ENCODE assay signal across 7 mouse cellular contexts in the genomic region with DNA sequence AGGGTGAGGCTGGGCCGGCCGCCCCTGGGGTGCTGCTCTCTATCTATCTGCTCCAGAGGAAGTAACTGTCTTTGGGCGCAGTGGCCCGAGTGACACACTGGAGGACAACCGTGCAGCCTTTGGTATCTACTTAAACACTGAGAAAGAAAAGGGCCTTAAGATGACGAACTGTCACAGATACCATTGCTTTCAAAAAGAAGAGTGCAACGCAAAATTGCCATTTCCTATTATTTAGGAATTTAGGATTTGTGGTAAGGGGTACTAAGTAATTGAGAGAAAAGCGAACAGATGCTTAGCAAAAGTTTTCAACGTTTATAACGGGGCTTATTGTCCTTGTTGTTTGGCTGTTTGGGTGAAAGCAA.
DNase-seq lines count a peak whose midpoint lies in the region; ATAC-seq and TF ChIP-seq lines count a peak whose summit lies in the region.

No protein-coding gene starts in this region.

- ATAC-seq in neural tube, embryonic 11.5 days (ENCODE audit: insufficient read depth, low FRiP score, low TSS enrichment) = peak; percentile 70
- ATAC-seq in embryonic facial prominence, embryonic 14.5 days (ENCODE audit: low read depth) = peak; percentile 16; the same call in 1 of the 2 replicates
- peak; percentile 30 for ATAC-seq in limb, embryonic 13.5 days (ENCODE audit: low FRiP score, low read depth)

- no peaks in the 10 kb centered on the region for H3K36me3 ChIP-seq in neural tube, embryonic 11.5 days (ENCODE audit: control insufficient read depth, insufficient read depth, low read length)
- no peaks in the 10 kb centered on the region for H3K36me3 ChIP-seq in embryonic facial prominence, embryonic 14.5 days (ENCODE audit: control insufficient read depth, insufficient read depth, low read length)
- no peaks in the 10 kb centered on the region for H3K36me3 ChIP-seq in limb, embryonic 13.5 days

- no peak for TF ChIP-seq CTCF in olfactory bulb, adult 2 months (IDR thresholded peaks at IDR 0.05; ENCODE audit: insufficient read depth, low read depth, low read length)

- peak overlapping the region; percentile 62 for H3K4me3 ChIP-seq in neural tube, embryonic 11.5 days (ENCODE audit: low read depth, low read length)
- peak overlapping the region; percentile 76 for H3K4me3 ChIP-seq in embryonic facial prominence, embryonic 14.5 days (ENCODE audit: low read depth, low read length)
- peak overlapping the region; percentile 70 for H3K4me3 ChIP-seq in limb, embryonic 13.5 days
- H3K4me3 ChIP-seq in olfactory bulb, adult 2 months (ENCODE audit: insufficient read depth, low read depth, low read length) = peak overlapping the region; percentile 99

- TF ChIP-seq POLR2A in olfactory bulb, adult 2 months (IDR thresholded peaks at IDR 0.05; ENCODE audit: insufficient read depth, low read depth, low read length) = no peak

- H3K9me3 ChIP-seq in neural tube, embryonic 11.5 days (ENCODE audit: control insufficient read depth, low read length) = no peaks in the 10 kb centered on the region
- no peaks in the 10 kb centered on the region for H3K9me3 ChIP-seq in embryonic facial prominence, embryonic 14.5 days (ENCODE audit: control insufficient read depth, low read length)
- H3K9me3 ChIP-seq in limb, embryonic 13.5 days = no peaks in the 10 kb centered on the region

- H3K27ac ChIP-seq in neural tube, embryonic 11.5 days (ENCODE audit: low read depth, low read length) = peak overlapping the region; percentile 83; the same call in 1 of the 2 replicates
- H3K27ac ChIP-seq in embryonic facial prominence, embryonic 14.5 days (replicated peaks; ENCODE audit: low read depth, low read length) = peak overlapping the region; percentile 67
- H3K27ac ChIP-seq in limb, embryonic 13.5 days = no peak overlapping the region
- peak overlapping the region; percentile 99 for H3K27ac ChIP-seq in olfactory bulb, adult 2 months (ENCODE audit: insufficient read depth, low read depth, low read length)

- WGBS in neural tube, embryonic 11.5 days = 11% methylated on average over 10 of the region's 10 CpGs
- 10% methylated on average over 9 of the region's 10 CpGs for WGBS in embryonic facial prominence, embryonic 14.5 days
- 12% methylated on average over 10 of the region's 10 CpGs for WGBS in limb, embryonic 13.5 days
- 3% methylated on average over 10 of the region's 10 CpGs for WGBS in olfactory bulb, adult 2 months

- H3K27me3 ChIP-seq in neural tube, embryonic 11.5 days (ENCODE audit: control insufficient read depth, insufficient read depth, low read length) = no peaks in the 10 kb centered on the region
- H3K27me3 ChIP-seq in embryonic facial prominence, embryonic 14.5 days (replicated peaks; ENCODE audit: control insufficient read depth, insufficient read depth, low read length) = peaks cover 13% of the 10 kb centered on the region
- H3K27me3 ChIP-seq in limb, embryonic 13.5 days = peaks cover 43% of the 10 kb centered on the region

- peak overlapping the region; percentile 82 for H3K9ac ChIP-seq in neural tube, embryonic 11.5 days (ENCODE audit: low read length)
- H3K9ac ChIP-seq in embryonic facial prominence, embryonic 14.5 days (ENCODE audit: low read depth, low read length) = peak overlapping the region; percentile 85
- peak overlapping the region; percentile 78 for H3K9ac ChIP-seq in limb, embryonic 13.5 days

- DNase-seq in neural tube, embryonic 11.5 days (ENCODE audit: low spot score) = no peak
- no peak for DNase-seq in neural tube, embryonic 10.5 days (ENCODE audit: extremely low spot score, low spot score)
- DNase-seq in embryonic facial prominence, embryonic 14.5 days (ENCODE audit: low spot score) = no peak
- DNase-seq in adrenal gland, adult 2 months = no peak
- no peak for DNase-seq in testis, postnatal 10 days (ENCODE audit: low spot score)

- peak overlapping the region; percentile 79 for H3K4me2 ChIP-seq in neural tube, embryonic 11.5 days (ENCODE audit: low read depth)
- peak overlapping the region; percentile 93 for H3K4me2 ChIP-seq in embryonic facial prominence, embryonic 14.5 days (ENCODE audit: low read depth, low read length)
- H3K4me2 ChIP-seq in limb, embryonic 13.5 days (replicated peaks) = peak overlapping the region; percentile 94

- H3K4me1 ChIP-seq in neural tube, embryonic 11.5 days (ENCODE audit: control insufficient read depth, insufficient read depth, low read length) = peaks cover 12% of the 10 kb centered on the region
- H3K4me1 ChIP-seq in embryonic facial prominence, embryonic 14.5 days (ENCODE audit: control insufficient read depth, insufficient read depth, low read length) = peaks cover 22% of the 10 kb centered on the region
- peaks cover 23% of the 10 kb centered on the region for H3K4me1 ChIP-seq in limb, embryonic 13.5 days
- peaks cover 8% of the 10 kb centered on the region for H3K4me1 ChIP-seq in olfactory bulb, adult 2 months (ENCODE audit: control insufficient read depth, insufficient read depth, low read length)

Comparison
In these comparisons a context has a peak if more than half of its experiments do, and no peak if none do; other contexts are left out.
1. ATAC-seq: peak in every context shown above with its lines; median percentile 70 in neural tube, embryonic 11.5 days; 30 in limb, embryonic 13.5 days; 16 in embryonic facial prominence, embryonic 14.5 days.